Mouse (Mus musculus): ENCODE data around the gene Lyzl4.

The Lyzl4 gene

GRCm38 (mm10) chr9:121642001-121642400, at the start of gene Lyzl4:
Lyzl4 (minus strand) TSS chr9:121642096.
- DNase-seq (ENCODE audit: low spot score in 2 of 2): peak; percentile 72 to 85

- DNase-seq (ENCODE audit: low spot score in 2 of 2): no peak
These were observed 48.8 kb upstream of the Lyzl4 start for GRCm38 (mm10) chr9:121690734-121691133.

- peak in 1 of 2 experiments; percentile 45 for DNase-seq (ENCODE audit: low spot score in 2 of 2)
These were observed 48.3 kb upstream of the Lyzl4 start for GRCm38 (mm10) chr9:121690200-121690651.

- no peak for DNase-seq (ENCODE audit: low spot score in 2 of 2)
These were observed 42.8 kb upstream of the Lyzl4 start for GRCm38 (mm10) chr9:121684702-121685101.

GRCm38 (mm10) chr9:121682037-121682680, 40.3 kb upstream of the Lyzl4 start:
- no peak for DNase-seq (ENCODE audit: low spot score in 2 of 2)

GRCm38 (mm10) chr9:121681191-121681590, 39.3 kb upstream of the Lyzl4 start:
- no peak for DNase-seq (ENCODE audit: low spot score in 2 of 2)

GRCm38 (mm10) chr9:121679549-121679948, 37.7 kb upstream of the Lyzl4 start:
- DNase-seq (ENCODE audit: low spot score in 2 of 2): peak; percentile 58 to 69

- no peak for DNase-seq (ENCODE audit: low spot score in 2 of 2)
These were observed 35.6 kb upstream of the Lyzl4 start for GRCm38 (mm10) chr9:121677476-121677875.

- no peak for DNase-seq (ENCODE audit: low spot score in 2 of 2)
These were observed 35.2 kb upstream of the Lyzl4 start for GRCm38 (mm10) chr9:121677069-121677468.

- DNase-seq (ENCODE audit: low spot score in 2 of 2): no peak
These were observed 33.7 kb upstream of the Lyzl4 start for GRCm38 (mm10) chr9:121675556-121675955.

GRCm38 (mm10) chr9:121675011-121675410, 33.1 kb upstream of the Lyzl4 start:
- DNase-seq (ENCODE audit: low spot score in 2 of 2): no peak

- DNase-seq (ENCODE audit: low spot score in 2 of 2): no peak
These were observed 31.8 kb upstream of the Lyzl4 start for GRCm38 (mm10) chr9:121673716-121674115.

GRCm38 (mm10) chr9:121672311-121672710, 30.4 kb upstream of the Lyzl4 start:
- DNase-seq (ENCODE audit: low spot score in 2 of 2): no peak

- peak in 1 of 2 experiments; percentile 51 for DNase-seq (ENCODE audit: low spot score in 2 of 2)
These were observed 29.4 kb upstream of the Lyzl4 start for GRCm38 (mm10) chr9:121671300-121671699.

- peak; percentile 48 to 65 for DNase-seq (ENCODE audit: low spot score in 2 of 2)
These were observed 27.5 kb upstream of the Lyzl4 start for GRCm38 (mm10) chr9:121669348-121669791.

- DNase-seq (ENCODE audit: low spot score in 2 of 2): no peak
These were observed 25.9 kb upstream of the Lyzl4 start for GRCm38 (mm10) chr9:121667822-121668221.

GRCm38 (mm10) chr9:121666957-121667630, 25.2 kb upstream of the Lyzl4 start:
- DNase-seq (ENCODE audit: low spot score in 2 of 2): peak in 1 of 2 experiments; percentile 66

GRCm38 (mm10) chr9:121664104-121664503, 22.2 kb upstream of the Lyzl4 start:
- no peak for DNase-seq (ENCODE audit: low spot score in 2 of 2)

GRCm38 (mm10) chr9:121663467-121663866, 21.6 kb upstream of the Lyzl4 start:
- DNase-seq (ENCODE audit: low spot score in 2 of 2): no peak

- DNase-seq (ENCODE audit: low spot score in 2 of 2): no peak
These were observed 17.9 kb upstream of the Lyzl4 start for GRCm38 (mm10) chr9:121659791-121660190.

GRCm38 (mm10) chr9:121658248-121658647, 16.4 kb upstream of the Lyzl4 start:
- no peak for DNase-seq (ENCODE audit: low spot score in 2 of 2)

- no peak for DNase-seq (ENCODE audit: low spot score in 2 of 2)
These were observed 15.2 kb upstream of the Lyzl4 start for GRCm38 (mm10) chr9:121657143-121657542.

GRCm38 (mm10) chr9:121656322-121656721, 14.4 kb upstream of the Lyzl4 start:
- no peak for DNase-seq (ENCODE audit: low spot score in 2 of 2)
